Mouse (Mus musculus) forebrain, embryonic 15.5 days (tissue): ENCODE results near the gene Ankrd60. TPM values are rescaled to one million over a fixed set of nuclear protein-coding genes. Genes with fewer than 3 reads are reported as not detected.

Experiments
- ATAC-seq: fragments of 200-750 bp; cut with Nextera tagmentation; replicated peaks from 2 replicates; pipeline ENCODE4 v1.8.0; 2017; ENCODE audit warnings: mild to moderate bottlenecking, moderate TSS enrichment, moderate library complexity
- H3K27ac ChIP-seq: fragments of 300-500 bp; sonication (generic); replicated peaks from 2 replicates; pipeline ENCODE4 v1.5.1; 2015; ENCODE audit warnings: mild to moderate bottlenecking, inconsistent platforms
- H3K27me3 ChIP-seq: fragments of 300-500 bp; sonication (generic); 2 replicates; pipeline ENCODE4 v1.6.1; 2015; ENCODE audit warnings: inconsistent platforms
- H3K36me3 ChIP-seq: fragments of 300-500 bp; sonication (generic); 2 replicates; pipeline ENCODE4 v1.6.1; 2015; ENCODE audit warnings: mild to moderate bottlenecking, inconsistent platforms
- H3K4me1 ChIP-seq: fragments of 300-500 bp; sonication (generic); 2 replicates; pipeline ENCODE4 v1.6.1; 2015; ENCODE audit warnings: inconsistent platforms
- H3K4me2 ChIP-seq: fragments of 300-500 bp; sonication (generic); replicated peaks from 2 replicates; pipeline ENCODE4 v1.6.1; 2015; ENCODE audit warnings: mild to moderate bottlenecking, inconsistent platforms
- H3K4me3 ChIP-seq: fragments of 300-500 bp; sonication (generic); 2 replicates; pipeline ENCODE4 v1.5.1; 2015; ENCODE audit warnings: mild to moderate bottlenecking, inconsistent platforms
- H3K9ac ChIP-seq: fragments of 300-500 bp; sonication (generic); replicated peaks from 2 replicates; pipeline ENCODE4 v1.6.1; 2015; ENCODE audit warnings: mild to moderate bottlenecking, inconsistent platforms
- H3K9me3 ChIP-seq: fragments of 300-500 bp; sonication (generic); 2 replicates; pipeline ENCODE4 v1.6.1; 2016; ENCODE audit warnings: inconsistent platforms
- WGBS: fragments of 180-500 bp; shearing (Covaris S2); methylation state at CpG from one replicate; pipeline ENCODE4 v1.1.7; 2015; ENCODE audit warnings: mixed read lengths; 5-methylcytosine and 5-hydroxymethylcytosine counted together
- polyA plus RNA-seq: library from polyadenylated mRNA; unstranded; fragments of >200 nt; fragmentation: Nextera tagmentation; extraction: Ambion mirVana; gene quantifications from 2 replicates; pipeline ENCODE4 v1.2.1, GENCODE M21; 2015

Ankrd60 gene
- not detected in 2 replicates for polyA plus RNA-seq

- H3K4me2 ChIP-seq, result peak within 1 kb of the TSS; percentile 79
- peak; percentile 58; the same call in 1 of the 2 replicates for ATAC-seq
- H3K27ac ChIP-seq, result no peak within 1 kb of the TSS
- H3K27me3 ChIP-seq, result peaks cover 21% of the 10 kb centered on the region; the same call in 1 of the 2 replicates
- peak within 1 kb of the TSS; percentile 42 for H3K4me3 ChIP-seq
- 10% methylated on average over 54 of the region's 58 CpGs for WGBS
- no peaks in the 10 kb centered on the region for H3K9me3 ChIP-seq
- H3K36me3 ChIP-seq, result no peaks in the 10 kb centered on the region
- peak within 1 kb of the TSS; percentile 19; the same call in 1 of the 2 replicates for H3K9ac ChIP-seq
- H3K4me1 ChIP-seq, result peaks cover 9% of the 10 kb centered on the region; the same call in 1 of the 2 replicates
Measured at GRCm38 (mm10) chr2:173577669-173578557, at the start of gene Ankrd60. Gene Ankrd60, minus strand, starts transcription at chr2:173578365.

DNA sequence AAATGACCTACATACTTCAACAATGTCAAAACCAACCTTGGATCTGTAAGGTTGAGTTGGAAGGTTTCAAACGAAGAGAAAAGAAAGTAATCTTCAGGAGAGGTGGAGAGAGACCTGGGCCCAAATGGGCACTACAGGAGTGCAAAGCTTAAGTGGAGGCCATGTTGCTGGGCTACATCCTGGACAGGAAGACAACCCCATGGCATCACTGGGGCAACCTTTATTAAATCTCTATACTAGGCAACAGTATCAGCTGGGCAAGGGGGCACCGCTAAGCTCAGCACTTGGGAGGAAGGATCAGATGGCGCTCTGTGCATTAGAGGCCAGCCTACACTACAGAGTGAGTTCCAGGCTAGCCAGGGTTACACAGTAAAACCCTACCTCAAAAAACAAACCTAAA, 47.6 kb upstream of the Ankrd60 start:
- no peaks in the 10 kb centered on the region for H3K9me3 ChIP-seq
- no peaks in the 10 kb centered on the region for H3K4me1 ChIP-seq
- WGBS, result 91% methylated on average over 3 of the region's 3 CpGs
- H3K27me3 ChIP-seq, result no peaks in the 10 kb centered on the region
- H3K36me3 ChIP-seq, result no peaks in the 10 kb centered on the region
- H3K4me3 ChIP-seq, result no peak overlapping the region
- H3K27ac ChIP-seq, result no peak overlapping the region
- no peak overlapping the region for H3K4me2 ChIP-seq
- no peak overlapping the region for H3K9ac ChIP-seq
- no peak for ATAC-seq

GRCm38 (mm10) chr2:173624667-173625066, 46.5 kb upstream of the Ankrd60 start:
- 74% methylated on average over 7 of the region's 7 CpGs for WGBS
- Histone ChIP-seq H3K27ac (no peak overlapping the region), H3K9ac (no peak overlapping the region), H3K36me3 (no peaks in the 10 kb centered on the region), H3K9me3 (no peaks in the 10 kb centered on the region), H3K4me2 (no peak overlapping the region), H3K4me1 (no peaks in the 10 kb centered on the region), H3K4me3 (no peak overlapping the region), H3K27me3 (no peaks in the 10 kb centered on the region)
- ATAC-seq, result no peak

DNA sequence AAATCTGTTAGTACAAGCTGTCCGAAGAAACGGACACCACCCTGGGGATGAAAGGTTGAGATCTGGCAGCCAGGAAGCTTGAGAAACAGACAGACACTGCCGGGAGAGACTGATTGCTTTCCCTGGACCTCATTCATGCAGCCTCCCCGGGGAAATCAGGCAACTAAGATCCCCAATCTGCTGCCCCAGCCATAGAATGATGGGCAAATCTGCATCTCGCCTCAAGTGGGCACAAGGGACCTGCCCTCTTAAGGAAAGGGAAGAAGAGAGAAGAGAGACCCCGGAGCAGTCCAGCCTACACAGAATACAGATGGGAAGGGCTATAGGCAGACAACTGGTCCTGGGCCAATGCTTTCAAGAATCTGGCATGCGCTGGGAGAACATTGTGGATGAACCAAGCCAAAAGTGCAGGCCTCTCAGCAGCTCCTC, 44.0 kb upstream of the Ankrd60 start:
- no peak for ATAC-seq
- Histone ChIP-seq H3K4me3 (no peak overlapping the region), H3K4me1 (no peaks in the 10 kb centered on the region), H3K27me3 (no peaks in the 10 kb centered on the region), H3K36me3 (no peaks in the 10 kb centered on the region), H3K27ac (no peak overlapping the region), H3K9ac (no peak overlapping the region), H3K9me3 (no peaks in the 10 kb centered on the region), H3K4me2 (no peak overlapping the region)
- WGBS, result 80% methylated on average over 7 of the region's 7 CpGs

- Histone ChIP-seq H3K9me3 (no peaks in the 10 kb centered on the region), H3K9ac (no peak overlapping the region), H3K4me1 (no peaks in the 10 kb centered on the region), H3K4me2 (no peak overlapping the region), H3K27ac (no peak overlapping the region), H3K36me3 (no peaks in the 10 kb centered on the region), H3K4me3 (no peak overlapping the region), H3K27me3 (no peaks in the 10 kb centered on the region)
- ATAC-seq, result no peak
- WGBS, result 95% methylated on average over 4 of the region's 4 CpGs
Measured at GRCm38 (mm10) chr2:173620645-173621044, 42.5 kb upstream of the Ankrd60 start.

- H3K27me3 ChIP-seq, result no peaks in the 10 kb centered on the region
- H3K4me2 ChIP-seq, result no peak overlapping the region
- no peak overlapping the region for H3K9ac ChIP-seq
- no peak overlapping the region for H3K4me3 ChIP-seq
- H3K4me1 ChIP-seq, result no peaks in the 10 kb centered on the region
- H3K36me3 ChIP-seq, result no peaks in the 10 kb centered on the region
- 93% methylated on average over 5 of the region's 5 CpGs for WGBS
- no peak overlapping the region for H3K27ac ChIP-seq
- H3K9me3 ChIP-seq, result no peaks in the 10 kb centered on the region
- ATAC-seq, result no peak
Measured at GRCm38 (mm10) chr2:173619132-173619531, 41.0 kb upstream of the Ankrd60 start.

- no peak for ATAC-seq
- no peak overlapping the region for H3K27ac ChIP-seq
- H3K4me2 ChIP-seq, result no peak overlapping the region
- H3K9me3 ChIP-seq, result no peaks in the 10 kb centered on the region
- WGBS, result 58% methylated on average over 7 of the region's 7 CpGs
- no peaks in the 10 kb centered on the region for H3K4me1 ChIP-seq
- H3K27me3 ChIP-seq, result no peaks in the 10 kb centered on the region
- no peak overlapping the region for H3K4me3 ChIP-seq
- no peaks in the 10 kb centered on the region for H3K36me3 ChIP-seq
- H3K9ac ChIP-seq, result no peak overlapping the region
Measured at GRCm38 (mm10) chr2:173616156-173616555, 38.0 kb upstream of the Ankrd60 start.

- no peaks in the 10 kb centered on the region for H3K9me3 ChIP-seq
- WGBS, result 53% methylated on average over 11 of the region's 11 CpGs
- no peaks in the 10 kb centered on the region for H3K27me3 ChIP-seq
- no peaks in the 10 kb centered on the region for H3K4me1 ChIP-seq
- no peak for ATAC-seq
- no peak overlapping the region for H3K27ac ChIP-seq
- H3K4me3 ChIP-seq, result no peak overlapping the region
- no peak overlapping the region for H3K9ac ChIP-seq
- no peaks in the 10 kb centered on the region for H3K36me3 ChIP-seq
- no peak overlapping the region for H3K4me2 ChIP-seq
Measured at GRCm38 (mm10) chr2:173615378-173616081, 37.4 kb upstream of the Ankrd60 start.

DNA sequence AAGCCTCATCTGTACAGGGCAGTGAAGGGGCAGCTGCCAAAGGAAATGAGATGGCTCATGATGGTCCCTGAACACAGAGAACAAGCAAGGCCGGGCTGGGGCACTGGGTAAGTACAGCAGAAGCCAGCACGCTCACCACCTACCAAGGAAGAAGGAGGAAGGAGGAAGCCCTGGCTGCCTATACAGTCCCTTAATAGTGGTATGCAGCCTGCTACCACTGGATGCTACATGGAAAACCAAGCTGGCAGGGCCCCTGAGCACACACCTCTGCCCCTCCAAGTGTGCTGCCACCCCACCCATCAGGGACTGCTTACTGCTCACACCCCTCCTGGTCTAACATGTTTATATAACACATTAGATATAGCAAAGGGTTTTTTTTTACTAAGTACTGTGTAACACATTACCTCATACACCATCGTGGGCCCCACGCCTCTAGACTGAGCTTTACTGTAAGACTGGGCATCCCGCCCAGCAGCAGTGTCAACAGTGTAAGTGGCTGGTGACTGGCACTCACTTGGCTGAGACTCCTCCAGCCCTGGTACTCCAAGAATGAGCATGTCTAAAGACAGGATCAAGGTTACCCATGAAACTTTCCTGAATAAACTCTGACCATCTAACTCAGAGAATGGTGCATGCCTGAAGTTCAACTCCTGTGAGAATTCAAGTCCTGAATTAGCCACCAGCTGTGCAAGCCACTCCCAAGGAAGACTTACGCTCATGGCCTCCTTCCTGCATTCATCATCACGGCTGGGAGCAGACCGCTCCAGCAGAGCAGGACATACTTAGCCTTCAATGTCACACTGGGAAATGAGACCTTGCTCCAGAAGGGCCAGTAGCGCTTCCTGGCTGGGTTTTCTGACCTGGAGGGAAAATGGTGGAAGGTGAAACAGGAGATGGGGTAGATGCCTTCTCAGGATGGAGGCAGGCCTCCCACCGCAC, 30.1 kb upstream of the Ankrd60 start:
- H3K9ac ChIP-seq, result no peak overlapping the region
- no peak overlapping the region for H3K4me2 ChIP-seq
- no peak overlapping the region for H3K4me3 ChIP-seq
- H3K27me3 ChIP-seq, result no peaks in the 10 kb centered on the region
- H3K27ac ChIP-seq, result no peak overlapping the region; the same call in 1 of the 2 replicates
- no peaks in the 10 kb centered on the region for H3K9me3 ChIP-seq
- peaks cover 32% of the 10 kb centered on the region for H3K4me1 ChIP-seq
- peak; percentile 87 for ATAC-seq
- 59% methylated on average over 10 of the region's 10 CpGs for WGBS
- H3K36me3 ChIP-seq, result no peaks in the 10 kb centered on the region

GRCm38 (mm10) chr2:173606415-173606804, 28.2 kb upstream of the Ankrd60 start:
- Histone ChIP-seq H3K9me3 (no peaks in the 10 kb centered on the region), H3K27me3 (no peaks in the 10 kb centered on the region), H3K36me3 (no peaks in the 10 kb centered on the region), H3K4me1 (peaks cover 32% of the 10 kb centered on the region), H3K4me3 (no peak overlapping the region), H3K27ac (peak overlapping the region; percentile 2; the same call in 1 of the 2 replicates), H3K9ac (0 out of 2 replicates have a peak overlapping the region, but pooled peaks have one; percentile 20), H3K4me2 (no peak overlapping the region)
- no peak for ATAC-seq
- WGBS, result 63% methylated on average over 9 of the region's 9 CpGs

DNA sequence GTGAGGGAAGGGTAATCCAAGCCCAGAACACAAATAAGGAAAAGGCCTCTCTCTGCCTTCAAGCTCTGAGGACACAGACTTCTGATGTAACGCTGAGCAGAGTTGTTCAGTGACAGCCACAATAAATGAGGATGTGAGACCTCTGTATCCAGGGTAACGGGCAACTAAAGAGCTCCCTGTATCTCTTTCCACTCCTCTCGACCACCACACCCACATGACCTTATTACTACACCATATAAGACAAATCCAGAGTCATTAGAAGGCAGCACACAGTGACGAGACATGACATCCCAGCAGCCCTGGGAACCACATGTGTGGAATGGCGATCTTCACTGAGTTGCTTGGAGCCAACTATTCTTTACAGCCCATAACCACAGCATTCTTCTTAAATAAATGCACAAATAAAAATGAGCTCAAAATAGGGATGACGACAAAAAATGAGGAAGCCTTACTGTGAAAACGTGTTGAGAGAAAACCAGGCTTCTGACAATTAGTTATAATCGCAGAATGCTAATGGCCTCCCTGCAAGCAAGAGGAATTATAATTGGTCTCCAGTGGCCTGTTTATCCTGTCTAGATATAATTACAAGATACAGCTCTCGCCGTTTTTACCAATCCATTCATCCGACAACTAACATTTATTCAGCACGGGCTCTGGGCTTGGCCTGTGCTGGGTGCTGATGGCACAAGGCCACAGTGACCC, 27.7 kb upstream of the Ankrd60 start:
- WGBS, result 32% methylated on average over 12 of the region's 12 CpGs
- H3K4me3 ChIP-seq, result no peak overlapping the region
- H3K27me3 ChIP-seq, result no peaks in the 10 kb centered on the region
- no peak overlapping the region for H3K4me2 ChIP-seq
- no peaks in the 10 kb centered on the region for H3K36me3 ChIP-seq
- ATAC-seq, result 0 out of 2 replicates have a peak, but pooled peaks have one; percentile 35
- 0 out of 2 replicates have a peak overlapping the region, but pooled peaks have one; percentile 20 for H3K9ac ChIP-seq
- H3K27ac ChIP-seq, result peak overlapping the region; percentile 2; the same call in 1 of the 2 replicates
- no peaks in the 10 kb centered on the region for H3K9me3 ChIP-seq
- H3K4me1 ChIP-seq, result peaks cover 32% of the 10 kb centered on the region
